Mouse (Mus musculus) forebrain, embryonic 12.5 days (tissue): ENCODE results near the gene Mical3. TPM values are rescaled to one million over a fixed set of nuclear protein-coding genes. Genes with fewer than 3 reads are reported as not detected.
A peak's percentile ranks its signal among the peaks of the same experiment; 100 is the strongest.

Experiments
- ATAC-seq: fragments of 200-750 bp; cut with Nextera tagmentation; 2 replicates; pipeline ENCODE4 v1.8.0; 2017; ENCODE audit warnings: moderate TSS enrichment; ENCODE audit not compliant: low FRiP score
- H3K27ac ChIP-seq: fragments of 300-500 bp; sonication (generic); 2 replicates; pipeline ENCODE4 v1.5.1; 2016; ENCODE audit warnings: mild to moderate bottlenecking
- H3K27me3 ChIP-seq: fragments of 300-500 bp; sonication (generic); 2 replicates; pipeline ENCODE4 v1.6.1; 2016; ENCODE audit warnings: mild to moderate bottlenecking
- H3K36me3 ChIP-seq: fragments of 300-500 bp; sonication (generic); replicated peaks from 2 replicates; pipeline ENCODE4 v1.6.1; 2016; ENCODE audit warnings: mild to moderate bottlenecking
- H3K4me1 ChIP-seq: fragments of 300-500 bp; sonication (generic); 2 replicates; pipeline ENCODE4 v1.6.1; 2016
- H3K4me2 ChIP-seq: fragments of 300-500 bp; sonication (generic); 2 replicates; pipeline ENCODE4 v1.6.1; 2016; ENCODE audit warnings: mild to moderate bottlenecking, moderate library complexity
- H3K4me3 ChIP-seq: fragments of 300-500 bp; sonication (generic); replicated peaks from 2 replicates; pipeline ENCODE4 v1.5.1; 2016; ENCODE audit warnings: mild to moderate bottlenecking
- H3K9ac ChIP-seq: fragments of 300-500 bp; sonication (generic); 2 replicates; pipeline ENCODE4 v1.6.1; 2016; ENCODE audit warnings: mild to moderate bottlenecking
- H3K9me3 ChIP-seq: fragments of 300-500 bp; sonication (generic); 2 replicates; pipeline ENCODE4 v1.6.1; 2016
- WGBS: fragments of 180-500 bp; shearing (Covaris S2); methylation state at CpG from one replicate; pipeline ENCODE4 v1.1.7; 2016; 5-methylcytosine and 5-hydroxymethylcytosine counted together
- polyA plus RNA-seq: library from polyadenylated mRNA; unstranded; fragments of >200 nt; fragmentation: Nextera tagmentation; extraction: Ambion mirVana; gene quantifications from 2 replicates; pipeline ENCODE4 v1.2.1, GENCODE M21; 2016

The Mical3 gene
- 17.6 and 18.8 TPM in 2 replicates for polyA plus RNA-seq

DNA sequence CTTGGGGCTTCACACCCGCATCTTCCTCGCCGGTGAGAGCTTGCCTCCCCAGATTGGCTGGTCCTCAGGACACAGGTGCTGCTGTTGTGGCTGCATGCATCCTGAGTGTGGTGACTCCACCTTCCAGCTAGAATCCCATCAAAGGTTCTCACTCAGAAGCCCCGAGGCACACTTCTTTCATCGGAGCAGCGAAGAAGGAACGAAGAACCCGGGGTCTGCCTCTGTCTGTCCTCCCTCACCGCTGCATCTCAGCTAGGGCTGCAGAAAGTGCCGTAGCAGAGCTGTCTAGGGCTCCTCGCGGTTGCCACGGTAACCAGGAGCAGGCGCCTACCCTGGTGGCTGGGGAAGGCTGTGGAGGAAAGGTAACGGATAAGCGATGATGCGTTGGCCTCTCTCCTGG, at the start of gene Mical3:
TSS of gene Mical3 (minus strand) at position 227 of the 400 bp plus-strand sequence.
- Histone ChIP-seq H3K9me3 (no peaks in the 10 kb centered on the region), H3K27ac (peak within 1 kb of the TSS; percentile 69), H3K36me3 (no peaks in the 10 kb centered on the region), H3K4me3 (peak within 1 kb of the TSS; percentile 40), H3K9ac (peak within 1 kb of the TSS; percentile 56), H3K4me2 (peak within 1 kb of the TSS; percentile 55), H3K27me3 (peaks cover 12% of the 10 kb centered on the region), H3K4me1 (peaks cover 27% of the 10 kb centered on the region)
- peak; percentile 82 for ATAC-seq
- WGBS: 1% methylated on average over 17 of the region's 17 CpGs

DNA sequence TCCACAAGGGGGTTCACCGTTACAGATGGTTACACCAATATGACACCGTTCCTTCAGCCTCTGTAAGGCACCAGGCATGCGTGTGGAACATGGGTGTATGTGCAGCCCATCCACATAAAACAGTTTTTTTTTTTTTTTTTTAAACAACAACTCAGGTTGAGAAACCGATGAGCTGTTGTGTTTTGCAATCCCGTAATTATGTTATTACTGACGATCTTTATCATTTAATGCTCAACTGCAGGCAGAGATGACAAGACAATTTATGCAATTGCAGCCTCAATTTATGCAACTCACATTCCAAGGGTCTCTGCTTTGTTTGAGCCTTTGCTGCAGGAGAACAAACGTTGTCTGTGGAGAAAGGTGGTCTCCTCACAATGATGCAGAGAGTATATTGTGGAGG, 49.0 kb upstream of the Mical3 start:
- Histone ChIP-seq H3K9me3 (no peaks in the 10 kb centered on the region), H3K4me1 (peaks cover 10% of the 10 kb centered on the region; the same call in 1 of the 2 replicates), H3K4me3 (no peak overlapping the region), H3K27ac (no peak overlapping the region), H3K27me3 (0 out of 2 replicates have a peak, but pooled peaks cover 3% of the 10 kb centered on the region), H3K9ac (no peak overlapping the region), H3K4me2 (no peak overlapping the region), H3K36me3 (no peaks in the 10 kb centered on the region)
- WGBS: 76% methylated on average over 7 of the region's 7 CpGs
- no peak for ATAC-seq

DNA sequence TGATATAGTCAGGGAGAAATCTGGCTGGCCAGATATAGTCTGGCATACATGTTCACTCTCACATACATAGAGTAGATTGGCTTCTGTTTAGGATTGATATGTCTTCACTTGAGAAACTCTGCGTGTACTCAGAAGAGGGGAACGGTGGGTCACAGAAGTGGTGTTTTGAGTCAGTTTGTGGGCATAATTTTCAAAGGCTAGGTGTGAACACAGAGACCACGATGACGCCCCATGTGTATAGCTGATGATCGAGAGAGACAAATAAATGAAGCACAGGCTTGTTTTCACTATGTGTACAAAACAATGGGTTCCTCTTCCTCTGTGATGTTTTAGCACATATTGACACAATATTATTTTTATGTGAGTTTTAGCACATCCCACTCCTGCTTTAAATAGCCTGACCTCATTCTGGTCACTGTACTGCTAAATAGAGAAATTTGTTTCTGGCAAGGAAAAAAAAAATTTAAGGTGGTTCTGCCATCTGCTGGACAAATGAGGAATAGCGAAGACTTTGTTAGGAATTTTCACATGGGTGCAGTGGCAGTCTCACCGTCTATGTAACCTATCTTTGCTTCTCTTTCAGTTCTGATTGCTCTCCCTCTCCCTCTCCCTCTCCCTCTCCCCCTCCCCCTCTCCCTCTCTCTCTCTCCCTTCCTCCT, 48.0 kb upstream of the Mical3 start:
- WGBS: 62% methylated on average over 7 of the region's 7 CpGs
- H3K27me3 ChIP-seq: 0 out of 2 replicates have a peak, but pooled peaks cover 3% of the 10 kb centered on the region
- no peaks in the 10 kb centered on the region for H3K9me3 ChIP-seq
- ATAC-seq: no peak
- no peak overlapping the region for H3K4me2 ChIP-seq
- H3K36me3 ChIP-seq: no peaks in the 10 kb centered on the region
- H3K27ac ChIP-seq: no peak overlapping the region
- no peak overlapping the region for H3K4me3 ChIP-seq
- H3K4me1 ChIP-seq: 0 out of 2 replicates have a peak, but pooled peaks cover 3% of the 10 kb centered on the region
- no peak overlapping the region for H3K9ac ChIP-seq

DNA sequence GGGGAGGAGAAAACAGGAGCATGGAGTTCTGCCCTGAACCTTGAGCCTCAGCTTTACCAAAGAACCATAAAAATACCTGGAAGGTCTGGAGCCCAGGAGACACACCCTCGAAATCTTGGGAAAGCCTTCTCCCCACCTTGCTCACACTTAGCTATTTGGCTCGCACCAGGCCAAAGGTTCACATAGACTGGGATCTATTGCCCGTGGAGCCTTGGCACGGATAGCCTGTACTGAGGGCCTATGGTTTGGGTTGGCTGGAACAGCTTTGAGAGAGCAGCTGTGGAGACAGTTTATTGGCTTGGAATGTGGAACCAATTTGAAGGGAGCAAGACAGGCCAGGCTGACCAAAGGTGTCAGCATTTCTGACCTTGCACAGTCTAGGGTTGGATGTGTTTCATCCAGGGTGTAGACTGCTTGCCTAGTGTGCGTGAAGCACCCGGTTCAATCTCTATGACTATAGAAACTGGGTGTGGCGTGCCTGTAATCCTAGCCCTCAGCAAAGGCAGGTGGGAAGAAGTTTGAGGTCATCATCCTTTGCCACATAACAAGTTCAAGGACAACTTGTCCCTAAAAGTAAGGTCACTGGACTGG, 46.4 kb upstream of the Mical3 start:
- no peak for ATAC-seq
- Histone ChIP-seq H3K27ac (no peak overlapping the region), H3K9me3 (no peaks in the 10 kb centered on the region), H3K27me3 (0 out of 2 replicates have a peak, but pooled peaks cover 3% of the 10 kb centered on the region), H3K36me3 (no peaks in the 10 kb centered on the region), H3K4me1 (0 out of 2 replicates have a peak, but pooled peaks cover 3% of the 10 kb centered on the region), H3K4me2 (no peak overlapping the region), H3K4me3 (no peak overlapping the region), H3K9ac (no peak overlapping the region)
- 89% methylated on average over 7 of the region's 7 CpGs for WGBS

DNA sequence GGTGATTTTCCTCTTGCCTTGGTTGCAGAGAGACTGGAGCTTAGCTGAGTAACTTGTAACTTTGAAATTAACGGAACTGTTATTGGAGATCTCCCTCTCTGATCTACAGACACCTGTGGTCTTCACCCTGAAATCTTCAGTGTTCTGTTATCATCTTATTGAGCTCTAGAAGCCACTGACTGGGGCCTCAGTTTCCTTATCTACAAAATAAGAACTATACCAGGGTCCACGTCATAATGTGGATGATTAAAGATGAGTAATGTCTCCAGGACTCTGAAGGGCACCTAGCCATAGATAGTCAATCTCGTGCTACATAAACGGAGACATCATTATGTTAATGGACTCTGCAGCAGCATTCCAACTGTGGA, 45.9 kb upstream of the Mical3 start:
- Histone ChIP-seq H3K4me2 (no peak overlapping the region), H3K27me3 (0 out of 2 replicates have a peak, but pooled peaks cover 3% of the 10 kb centered on the region), H3K9me3 (no peaks in the 10 kb centered on the region), H3K4me1 (0 out of 2 replicates have a peak, but pooled peaks cover 3% of the 10 kb centered on the region), H3K9ac (no peak overlapping the region), H3K36me3 (no peaks in the 10 kb centered on the region), H3K27ac (no peak overlapping the region), H3K4me3 (no peak overlapping the region)
- ATAC-seq: no peak
- WGBS: 83% methylated on average over 4 of the region's 4 CpGs

DNA sequence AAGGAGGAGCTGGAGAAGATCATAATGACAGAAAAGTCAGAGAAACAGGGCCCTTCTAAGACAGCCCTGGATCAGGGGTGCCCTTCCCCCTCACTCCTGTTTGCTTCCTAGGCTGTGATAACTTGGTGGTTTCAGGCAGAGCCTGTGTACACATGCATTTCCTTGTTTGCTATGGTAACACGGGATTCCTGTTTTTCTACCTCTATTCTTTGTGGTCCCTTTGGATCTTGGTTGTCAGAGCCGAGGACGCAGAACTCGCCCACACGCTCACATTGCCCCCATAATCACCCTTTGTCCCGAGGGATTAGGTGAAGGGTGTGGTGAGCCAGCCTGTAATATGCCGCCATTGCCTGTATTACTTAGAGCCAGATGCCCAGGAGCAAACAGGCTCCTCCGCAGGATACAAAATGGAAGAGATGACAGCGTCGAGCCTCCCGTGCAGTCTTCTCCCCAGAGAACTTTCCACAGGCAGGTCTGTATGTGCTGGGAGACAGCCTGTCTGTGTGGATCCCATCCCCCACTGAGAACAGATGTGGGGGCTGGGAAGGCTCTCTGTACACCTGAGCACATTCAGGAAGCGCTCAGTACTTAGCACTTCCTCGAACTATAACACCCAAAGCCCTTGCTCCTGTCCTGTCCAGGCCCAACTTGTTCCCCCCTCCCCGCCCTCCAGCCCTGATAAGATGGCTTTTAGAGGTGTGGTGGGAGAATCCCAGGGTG, 45.4 kb upstream of the Mical3 start:
- no peak overlapping the region for H3K27ac ChIP-seq
- WGBS: 54% methylated on average over 14 of the region's 14 CpGs
- no peak; the same call in 1 of the 2 replicates for ATAC-seq
- H3K4me1 ChIP-seq: 0 out of 2 replicates have a peak, but pooled peaks cover 3% of the 10 kb centered on the region
- 0 out of 2 replicates have a peak, but pooled peaks cover 3% of the 10 kb centered on the region for H3K27me3 ChIP-seq
- H3K9me3 ChIP-seq: no peaks in the 10 kb centered on the region
- no peak overlapping the region for H3K9ac ChIP-seq
- no peaks in the 10 kb centered on the region for H3K36me3 ChIP-seq
- H3K4me2 ChIP-seq: no peak overlapping the region
- no peak overlapping the region for H3K4me3 ChIP-seq

DNA sequence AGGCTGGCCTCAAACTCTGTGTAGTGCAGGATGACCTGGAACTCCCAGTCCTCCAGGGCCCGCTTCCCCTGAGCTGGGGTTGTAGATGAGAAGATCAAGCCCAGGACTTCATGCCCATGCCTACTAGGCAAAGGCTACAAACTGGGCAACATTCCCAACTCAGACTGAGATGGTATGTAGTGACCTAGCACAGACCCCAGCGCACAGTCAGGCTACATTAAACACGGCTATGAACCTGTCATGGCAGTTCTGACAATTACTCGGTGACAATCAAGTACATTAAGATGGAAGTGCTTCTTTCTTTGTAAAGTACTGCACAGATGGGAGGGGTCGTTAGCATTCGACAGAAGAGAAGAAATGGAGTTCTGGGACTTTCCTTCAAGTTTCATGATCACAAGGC, 44.0 kb upstream of the Mical3 start:
- Histone ChIP-seq H3K27ac (no peak overlapping the region), H3K9ac (no peak overlapping the region), H3K9me3 (no peaks in the 10 kb centered on the region), H3K4me2 (no peak overlapping the region), H3K36me3 (no peaks in the 10 kb centered on the region), H3K27me3 (0 out of 2 replicates have a peak, but pooled peaks cover 3% of the 10 kb centered on the region), H3K4me1 (0 out of 2 replicates have a peak, but pooled peaks cover 3% of the 10 kb centered on the region), H3K4me3 (no peak overlapping the region)
- WGBS: 88% methylated on average over 6 of the region's 6 CpGs
- no peak for ATAC-seq

DNA sequence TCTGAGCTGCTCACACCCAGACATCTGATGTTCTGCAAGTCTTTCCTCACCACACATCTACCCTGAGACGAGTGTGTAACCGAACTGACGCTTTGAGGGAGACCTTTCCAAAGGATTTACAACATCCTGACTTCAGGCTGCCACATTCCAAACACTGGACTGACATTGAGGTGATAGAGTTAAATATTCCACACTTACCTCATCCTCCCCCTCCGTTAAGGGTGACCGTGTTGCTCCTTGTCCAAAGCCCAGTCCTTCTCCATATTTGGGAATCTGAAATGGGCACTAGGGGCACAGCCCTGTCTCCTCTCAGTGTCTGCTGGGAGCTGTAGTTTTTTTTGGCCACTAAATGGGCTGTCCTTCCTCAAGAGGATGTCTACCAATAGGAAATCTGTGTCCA, 42.7 kb upstream of the Mical3 start:
- Histone ChIP-seq H3K4me1 (0 out of 2 replicates have a peak, but pooled peaks cover 3% of the 10 kb centered on the region), H3K4me2 (no peak overlapping the region), H3K9me3 (no peaks in the 10 kb centered on the region), H3K27ac (no peak overlapping the region), H3K36me3 (no peaks in the 10 kb centered on the region), H3K27me3 (no peaks in the 10 kb centered on the region), H3K9ac (no peak overlapping the region), H3K4me3 (no peak overlapping the region)
- no peak for ATAC-seq
- WGBS: 83% methylated on average over 5 of the region's 5 CpGs

DNA sequence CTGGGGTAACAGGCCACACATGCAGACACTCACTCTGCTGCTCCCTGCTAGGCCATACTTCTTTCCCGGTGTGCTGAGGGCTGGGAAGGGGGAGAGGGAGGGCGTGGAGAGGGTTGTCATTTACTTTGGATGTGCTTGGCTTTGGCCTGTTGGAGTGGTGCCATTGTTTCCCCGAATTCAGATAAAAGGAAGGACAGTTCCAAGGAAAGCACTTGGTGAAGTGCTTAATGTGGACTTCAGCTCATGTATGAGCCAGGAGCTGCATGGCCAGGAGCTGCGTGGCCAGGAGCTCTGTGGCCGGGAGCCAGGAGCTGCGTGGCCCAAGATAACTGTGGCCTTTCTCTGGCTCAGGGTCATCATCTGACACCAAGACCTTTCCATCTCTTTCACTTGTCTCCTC, 40.3 kb upstream of the Mical3 start:
- H3K4me1 ChIP-seq: 0 out of 2 replicates have a peak, but pooled peaks cover under 1% of the 10 kb centered on the region
- H3K9ac ChIP-seq: no peak overlapping the region
- H3K36me3 ChIP-seq: no peaks in the 10 kb centered on the region
- H3K27me3 ChIP-seq: no peaks in the 10 kb centered on the region
- no peak overlapping the region for H3K27ac ChIP-seq
- no peak overlapping the region for H3K4me3 ChIP-seq
- H3K9me3 ChIP-seq: no peaks in the 10 kb centered on the region
- no peak overlapping the region for H3K4me2 ChIP-seq
- no peak for ATAC-seq
- 92% methylated on average over 6 of the region's 6 CpGs for WGBS

DNA sequence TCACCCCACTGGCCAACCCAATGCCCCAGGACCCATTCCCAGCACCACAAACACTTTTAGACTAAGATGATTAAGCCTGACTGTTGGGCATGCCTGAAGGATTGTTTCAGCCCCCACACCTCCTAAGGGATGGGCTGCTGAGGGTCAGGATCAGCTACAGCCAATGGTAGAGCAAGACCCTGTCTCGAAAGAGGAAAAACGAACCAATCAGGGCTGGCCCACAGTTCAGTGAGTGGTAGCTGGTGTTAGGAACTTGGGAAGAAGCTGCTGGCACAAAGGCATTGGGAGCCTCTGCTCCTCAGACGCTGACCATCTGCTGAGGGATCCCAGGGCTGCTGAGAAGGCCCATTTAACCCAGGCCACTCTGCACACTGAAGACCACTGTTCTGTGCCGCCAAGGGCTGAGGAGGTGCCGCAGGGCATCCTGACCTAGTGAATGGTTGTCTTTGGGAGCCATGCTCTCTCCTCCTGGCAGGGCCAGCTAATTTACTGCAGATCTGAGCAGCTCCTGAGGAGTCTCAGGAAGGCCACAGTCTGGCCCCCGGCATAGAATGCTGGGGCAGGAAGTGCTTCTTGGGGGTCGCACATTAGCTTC, 36.7 kb upstream of the Mical3 start:
- 77% methylated on average over 7 of the region's 7 CpGs for WGBS
- Histone ChIP-seq H3K27ac (no peak overlapping the region), H3K9me3 (no peaks in the 10 kb centered on the region)

DNA sequence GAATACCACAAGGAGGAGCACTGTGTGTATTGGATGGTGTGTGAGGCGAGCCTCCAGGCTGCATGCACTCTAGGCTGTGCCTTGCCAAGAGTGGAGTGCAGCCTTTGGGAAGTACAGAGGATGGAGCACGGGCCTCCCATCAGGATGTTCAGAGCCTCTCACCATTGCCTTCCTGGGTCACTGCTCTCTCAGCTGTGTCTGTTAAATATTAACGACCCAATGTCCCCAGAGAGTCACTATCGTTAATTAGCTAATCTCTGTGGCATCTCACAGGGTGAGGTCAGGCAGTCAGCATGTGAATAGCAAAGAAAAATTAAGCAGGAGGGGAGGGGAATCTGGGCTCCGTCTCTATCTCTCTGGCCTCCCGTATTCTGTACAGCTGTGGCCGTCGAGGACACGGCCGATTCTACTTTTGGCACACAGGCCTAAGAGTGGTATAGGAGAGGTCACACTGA, 35.3 kb upstream of the Mical3 start:
- H3K27me3 ChIP-seq: no peaks in the 10 kb centered on the region
- H3K9ac ChIP-seq: no peak overlapping the region
- no peak overlapping the region for H3K4me2 ChIP-seq
- no peak overlapping the region for H3K4me3 ChIP-seq
- H3K36me3 ChIP-seq: no peaks in the 10 kb centered on the region
- 0 out of 2 replicates have a peak, but pooled peaks cover 6% of the 10 kb centered on the region for H3K4me1 ChIP-seq
- peak; percentile 53; the same call in 1 of the 2 replicates for ATAC-seq
- H3K9me3 ChIP-seq: no peaks in the 10 kb centered on the region
- no peak overlapping the region for H3K27ac ChIP-seq
- WGBS: 41% methylated on average over 10 of the region's 10 CpGs

More for the DNA sequence above, 36.7 kb upstream of the Mical3 start:
- no peak overlapping the region for H3K4me3 ChIP-seq
- ATAC-seq: no peak
- no peak overlapping the region for H3K4me2 ChIP-seq
- H3K9ac ChIP-seq: no peak overlapping the region
- no peaks in the 10 kb centered on the region for H3K36me3 ChIP-seq
- no peaks in the 10 kb centered on the region for H3K27me3 ChIP-seq
- H3K4me1 ChIP-seq: 0 out of 2 replicates have a peak, but pooled peaks cover 6% of the 10 kb centered on the region

DNA sequence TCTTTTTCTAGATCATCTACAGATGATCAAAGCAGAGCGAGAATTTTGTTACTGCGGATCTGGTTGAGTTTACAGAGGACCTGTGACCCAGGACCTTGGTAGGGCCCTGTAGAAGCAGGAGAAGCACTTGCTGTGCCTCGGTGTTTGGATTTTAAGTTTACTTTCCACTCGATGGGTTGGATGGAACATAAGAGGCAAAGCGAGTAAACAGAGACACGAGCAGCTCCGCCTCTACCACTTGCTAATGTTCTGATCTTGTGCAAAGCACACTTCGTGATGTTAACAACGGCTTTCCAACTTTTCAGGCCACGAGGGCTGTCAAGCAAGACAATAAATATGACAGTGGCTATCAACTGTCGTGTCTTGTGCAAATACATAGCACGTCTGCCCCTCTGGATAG, 31.8 kb upstream of the Mical3 start:
- Histone ChIP-seq H3K4me2 (no peak overlapping the region), H3K4me3 (no peak overlapping the region), H3K9ac (no peak overlapping the region), H3K36me3 (no peaks in the 10 kb centered on the region), H3K4me1 (0 out of 2 replicates have a peak, but pooled peaks cover 6% of the 10 kb centered on the region), H3K27ac (no peak overlapping the region), H3K27me3 (no peaks in the 10 kb centered on the region), H3K9me3 (no peaks in the 10 kb centered on the region)
- WGBS: 92% methylated on average over 12 of the region's 12 CpGs
- ATAC-seq: no peak
